Mouse (Mus musculus) hindbrain, embryonic 15.5 days (tissue): ENCODE measurements at regions not wholly inside any gene's neighbourhood (a gene's known extent, or its start where the extent isn't known, plus 50 kb on each side); places are given as distances from the start of the nearest gene placed in this dataset.

ENCODE experiments used
- ATAC-seq: fragments of 200-750 bp; cut with Nextera tagmentation; 2 replicates; pipeline ENCODE4 v1.8.0; 2017; ENCODE audit warnings: low read depth, moderate number of reproducible peaks, moderate TSS enrichment; ENCODE audit not compliant: low FRiP score
- H3K27ac ChIP-seq: fragments of 300-500 bp; sonication (generic); replicated peaks from 2 replicates; pipeline ENCODE4 v1.5.1; 2015; ENCODE audit warnings: mild to moderate bottlenecking, inconsistent platforms
- H3K27me3 ChIP-seq: fragments of 300-500 bp; sonication (generic); 2 replicates; pipeline ENCODE4 v1.6.1; 2015; ENCODE audit warnings: control low read depth, inconsistent platforms
- H3K36me3 ChIP-seq: fragments of 300-500 bp; sonication (generic); 2 replicates; pipeline ENCODE4 v1.6.1; 2015; ENCODE audit warnings: control low read depth, inconsistent platforms
- H3K4me1 ChIP-seq: fragments of 300-500 bp; sonication (generic); replicated peaks from 2 replicates; pipeline ENCODE4 v1.6.1; 2015; ENCODE audit warnings: control low read depth, inconsistent platforms
- H3K4me2 ChIP-seq: fragments of 300-500 bp; sonication (generic); 2 replicates; pipeline ENCODE4 v1.6.1; 2015; ENCODE audit warnings: moderate library complexity, mild to moderate bottlenecking, inconsistent platforms
- H3K4me3 ChIP-seq: fragments of 300-500 bp; sonication (generic); 2 replicates; pipeline ENCODE4 v1.5.1; 2015; ENCODE audit warnings: mild to moderate bottlenecking, inconsistent platforms
- H3K9ac ChIP-seq: fragments of 300-500 bp; sonication (generic); 2 replicates; pipeline ENCODE4 v1.6.1; 2015; ENCODE audit warnings: inconsistent platforms
- H3K9me3 ChIP-seq: fragments of 300-500 bp; sonication (generic); 2 replicates; pipeline ENCODE4 v1.6.1; 2016; ENCODE audit warnings: control low read depth, inconsistent platforms
- WGBS: fragments of 180-500 bp; shearing (Covaris S2); methylation state at CpG from one replicate; pipeline ENCODE4 v1.1.7; 2015; 5-methylcytosine and 5-hydroxymethylcytosine counted together

DNA sequence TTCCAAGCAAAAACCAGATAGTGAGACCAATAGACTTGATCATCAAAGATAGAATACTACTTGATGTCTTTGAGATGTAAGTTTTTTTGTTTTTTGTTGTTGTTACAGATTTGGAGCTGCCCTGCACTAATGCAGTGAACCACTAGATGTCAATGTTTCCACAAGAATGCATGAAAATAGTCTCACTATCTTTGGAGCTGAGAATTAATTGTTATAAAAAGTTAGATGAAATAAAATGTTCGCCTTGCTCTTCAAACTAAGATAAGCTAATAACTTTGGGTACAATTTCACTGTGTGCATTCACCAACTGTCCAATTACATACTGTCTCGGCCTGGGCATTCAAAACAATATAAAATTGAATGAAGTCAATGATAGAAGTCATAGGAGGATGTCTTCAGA is 223.2 kb upstream of the Agtr1b start:
- H3K27ac ChIP-seq, result no peak overlapping the region
- no peak overlapping the region for H3K9ac ChIP-seq
- H3K4me3 ChIP-seq, result no peak overlapping the region
- H3K27me3 ChIP-seq, result no peaks in the 10 kb centered on the region
- WGBS, result 42% methylated on average over 2 of the region's 2 CpGs
- H3K36me3 ChIP-seq, result no peaks in the 10 kb centered on the region
- H3K4me1 ChIP-seq, result no peaks in the 10 kb centered on the region
- H3K4me2 ChIP-seq, result no peak overlapping the region
- no peak for ATAC-seq
- no peaks in the 10 kb centered on the region for H3K9me3 ChIP-seq

DNA sequence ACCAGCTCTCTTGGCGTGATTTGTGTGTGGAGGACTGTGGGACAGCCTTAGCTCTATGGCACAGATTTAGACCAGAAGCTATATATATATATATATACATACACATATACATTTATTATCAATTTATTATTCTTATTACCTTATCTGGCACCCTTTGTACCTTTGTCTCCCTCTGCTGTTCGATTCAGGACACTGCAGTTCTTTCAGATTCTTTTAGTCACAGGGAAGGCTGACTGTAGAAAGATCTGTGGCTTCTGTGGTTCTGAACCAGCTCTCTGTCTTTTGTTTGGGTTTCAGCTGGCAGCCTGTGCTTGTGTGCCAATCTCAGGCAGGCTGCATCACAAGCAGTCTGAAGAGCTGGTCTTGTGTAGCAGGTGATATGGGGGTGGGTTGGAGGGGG is 184.6 kb upstream of the Agtr1b start:
- Histone ChIP-seq H3K4me2 (no peak overlapping the region), H3K9me3 (no peaks in the 10 kb centered on the region), H3K4me3 (no peak overlapping the region), H3K27ac (no peak overlapping the region), H3K36me3 (no peaks in the 10 kb centered on the region), H3K9ac (no peak overlapping the region), H3K4me1 (no peaks in the 10 kb centered on the region), H3K27me3 (no peaks in the 10 kb centered on the region)
- no peak for ATAC-seq
- 45% methylated on average over 2 of the region's 2 CpGs for WGBS

DNA sequence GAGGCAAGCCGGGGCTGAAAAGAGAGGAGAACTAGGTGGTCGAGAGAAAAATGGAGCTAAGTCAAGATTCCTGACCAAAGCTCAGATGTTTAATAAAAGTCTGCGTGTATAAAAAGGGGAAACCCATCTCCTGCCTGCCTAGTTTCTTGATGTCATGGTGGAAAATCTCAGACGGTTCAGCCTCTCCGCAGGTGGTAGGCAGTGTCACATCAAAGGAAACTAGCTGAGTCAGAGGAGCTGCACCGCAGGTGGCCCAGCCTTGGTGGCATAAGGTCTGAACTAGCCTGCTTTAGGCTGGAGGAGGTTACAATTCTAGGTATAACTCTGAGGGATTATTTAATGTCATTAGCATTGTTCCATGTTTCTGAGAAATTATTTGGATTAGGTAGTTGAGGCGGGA is 177.0 kb upstream of the Agtr1b start:
- no peaks in the 10 kb centered on the region; the same call in 1 of the 2 replicates for H3K9me3 ChIP-seq
- H3K4me2 ChIP-seq, result no peak overlapping the region
- no peaks in the 10 kb centered on the region for H3K27me3 ChIP-seq
- H3K36me3 ChIP-seq, result no peaks in the 10 kb centered on the region
- no peak overlapping the region for H3K4me3 ChIP-seq
- no peak for ATAC-seq
- H3K27ac ChIP-seq, result no peak overlapping the region
- H3K4me1 ChIP-seq, result no peaks in the 10 kb centered on the region
- no peak overlapping the region for H3K9ac ChIP-seq
- 71% methylated on average over 7 of the region's 7 CpGs for WGBS

DNA sequence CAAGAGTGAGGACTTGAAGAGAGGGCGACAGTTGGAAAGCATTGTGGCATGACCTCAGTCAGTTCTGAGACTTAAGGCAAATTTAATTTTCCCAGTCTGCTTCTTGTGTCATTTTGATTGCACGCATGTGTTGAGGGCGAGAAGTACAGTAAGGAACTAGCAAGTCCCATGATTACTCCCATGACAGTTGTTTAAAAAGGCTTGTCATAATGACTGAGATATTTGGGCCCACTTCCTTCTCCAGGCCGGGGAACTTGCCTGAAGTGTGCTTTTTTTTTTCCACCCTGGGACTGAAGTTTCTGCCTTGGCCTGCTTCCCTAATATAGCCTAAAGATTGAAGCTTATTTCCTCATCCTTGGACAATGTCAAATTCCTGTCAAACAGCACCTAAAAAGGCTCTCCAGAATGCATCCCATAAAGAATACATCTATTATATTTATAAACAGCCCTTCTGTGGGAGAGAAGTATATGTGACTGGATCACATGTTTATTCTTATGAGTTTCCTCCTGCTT is 171.6 kb upstream of the Agtr1b start:
- Histone ChIP-seq H3K27me3 (no peaks in the 10 kb centered on the region), H3K4me3 (no peak overlapping the region), H3K9me3 (no peaks in the 10 kb centered on the region; the same call in 1 of the 2 replicates), H3K4me1 (no peaks in the 10 kb centered on the region), H3K4me2 (no peak overlapping the region), H3K36me3 (no peaks in the 10 kb centered on the region), H3K27ac (no peak overlapping the region), H3K9ac (no peak overlapping the region)
- 82% methylated on average over 4 of the region's 4 CpGs for WGBS
- no peak for ATAC-seq

DNA sequence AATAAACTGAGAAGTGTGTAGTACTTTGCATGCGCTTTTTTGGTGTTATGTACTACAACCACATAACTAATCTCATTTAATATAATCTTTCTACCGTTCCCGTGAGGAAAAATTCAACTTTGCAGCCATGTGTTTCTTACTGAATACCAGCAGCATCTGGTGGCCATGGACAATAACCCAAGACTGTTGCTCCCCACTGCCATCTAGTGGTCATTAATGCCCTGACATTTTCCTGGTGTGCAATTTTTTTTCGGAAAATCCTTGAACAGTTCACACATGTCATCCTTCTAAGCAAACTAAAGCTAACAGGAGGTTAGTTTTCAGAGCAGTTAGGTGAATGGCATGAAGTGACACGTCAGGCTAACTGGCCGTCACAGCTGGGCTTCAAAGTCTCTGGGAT is 153.8 kb upstream of the Agtr1b start:
- Histone ChIP-seq H3K27ac (no peak overlapping the region), H3K36me3 (no peaks in the 10 kb centered on the region), H3K4me1 (no peaks in the 10 kb centered on the region), H3K27me3 (no peaks in the 10 kb centered on the region), H3K4me3 (no peak overlapping the region), H3K9ac (no peak overlapping the region), H3K9me3 (no peaks in the 10 kb centered on the region), H3K4me2 (no peak overlapping the region)
- WGBS, result 59% methylated on average over 6 of the region's 6 CpGs
- ATAC-seq, result no peak

DNA sequence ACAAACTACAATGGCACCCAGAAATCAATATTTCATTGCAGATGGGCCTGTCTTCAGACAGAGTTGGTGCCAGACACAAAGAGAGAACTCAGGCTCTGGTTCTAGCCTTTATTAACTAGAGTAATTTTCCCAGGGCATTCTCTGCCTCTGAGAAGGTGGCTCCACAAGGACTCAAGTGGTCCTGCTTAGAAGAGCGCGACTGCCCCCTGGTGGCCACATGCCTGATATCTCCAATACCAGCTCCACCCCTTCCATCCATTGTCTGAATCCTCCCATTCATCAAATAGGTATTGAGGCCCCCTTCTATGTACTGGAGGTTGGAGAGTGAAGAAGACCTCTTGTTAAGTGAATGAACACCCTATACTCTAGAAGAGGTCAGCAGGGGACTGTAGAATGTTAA is 142.2 kb upstream of the Agtr1b start:
- no peak overlapping the region for H3K4me2 ChIP-seq
- H3K4me1 ChIP-seq, result no peaks in the 10 kb centered on the region
- H3K9me3 ChIP-seq, result no peaks in the 10 kb centered on the region
- H3K4me3 ChIP-seq, result no peak overlapping the region
- H3K27ac ChIP-seq, result no peak overlapping the region
- peak; percentile 48; the same call in 1 of the 2 replicates for ATAC-seq
- H3K9ac ChIP-seq, result no peak overlapping the region
- H3K27me3 ChIP-seq, result no peaks in the 10 kb centered on the region
- H3K36me3 ChIP-seq, result no peaks in the 10 kb centered on the region
- 0% methylated on average over 2 of the region's 2 CpGs for WGBS

DNA sequence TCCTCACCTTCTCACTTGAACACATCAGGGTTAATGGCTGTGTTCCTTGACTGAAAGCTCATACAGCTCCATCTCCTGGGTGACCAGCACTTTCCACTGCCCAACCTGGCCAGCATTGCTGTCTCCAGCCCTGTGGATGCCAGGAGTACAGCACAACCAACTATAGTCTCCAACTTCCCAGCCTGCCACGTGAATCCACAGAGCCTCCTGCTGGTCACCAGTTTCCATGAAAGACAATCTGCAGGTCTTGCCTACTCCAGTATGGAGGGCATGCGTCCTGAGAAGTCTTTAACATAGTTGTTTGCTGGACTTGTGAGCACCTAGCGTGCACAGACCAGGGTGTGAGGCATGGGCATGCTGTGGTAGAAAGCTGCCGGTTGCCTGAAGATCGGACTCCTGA is 138.6 kb upstream of the Agtr1b start:
- H3K27me3 ChIP-seq, result no peaks in the 10 kb centered on the region
- H3K9me3 ChIP-seq, result no peaks in the 10 kb centered on the region
- no peak overlapping the region for H3K27ac ChIP-seq
- WGBS, result 90% methylated on average over 5 of the region's 5 CpGs
- ATAC-seq, result no peak
- H3K36me3 ChIP-seq, result no peaks in the 10 kb centered on the region
- H3K4me2 ChIP-seq, result no peak overlapping the region
- H3K4me1 ChIP-seq, result no peaks in the 10 kb centered on the region
- no peak overlapping the region for H3K9ac ChIP-seq
- no peak overlapping the region for H3K4me3 ChIP-seq
